Mouse (Mus musculus): ENCODE measurements at regions not wholly inside any gene's neighbourhood (a gene's known extent, or its start where the extent isn't known, plus 50 kb on each side); places are given as distances from the start of the nearest gene placed in this dataset.

DNA sequence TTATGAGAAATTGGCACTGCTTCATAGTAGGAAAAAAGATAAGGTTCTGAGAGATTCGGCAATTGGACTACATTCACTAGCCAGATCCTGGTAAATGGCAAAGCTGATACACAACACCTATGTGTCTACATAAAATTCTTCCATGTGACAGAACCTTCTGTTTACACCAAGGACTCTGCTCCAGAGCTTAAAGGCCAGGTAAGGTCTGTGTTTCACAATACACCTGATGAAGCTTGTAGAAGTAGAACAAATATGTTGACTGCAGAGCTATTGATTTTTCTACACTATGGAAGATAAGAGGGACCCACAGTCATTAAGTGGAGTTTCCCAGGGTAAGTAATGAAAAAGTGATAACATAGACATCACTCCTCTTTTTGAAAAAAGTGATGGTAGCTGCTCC lies 480.7 kb downstream of the Cypt12 start:
- TF ChIP-seq EP300 (IDR thresholded peaks at IDR 0.05; ENCODE audit: low read length) (no peak), NELFE (IDR thresholded peaks at IDR 0.05; ENCODE audit: low read depth, low read length) (no peak), MXI1 (IDR thresholded peaks at IDR 0.05; ENCODE audit: low read depth, low read length) (no peak), GABPA (IDR thresholded peaks at IDR 0.05; ENCODE audit: insufficient replicate concordance, low read depth, low read length) (no peak), CTCF (conservative IDR thresholded peaks at IDR 0.05 in 1 of 2, IDR thresholded peaks at IDR 0.05 in 1 of 2; ENCODE audit: low read depth in 2 of 2, low read length in 2 of 2) (no peak), POLR2A (IDR thresholded peaks at IDR 0.05; ENCODE audit: low read depth, low read length) (no peak), RAD21 (IDR thresholded peaks at IDR 0.05; ENCODE audit: low read depth, low read length) (no peak), POLR2AphosphoS2 (IDR thresholded peaks at IDR 0.05; ENCODE audit: low read depth, low read length) (no peak), JUND (conservative IDR thresholded peaks at IDR 0.05; ENCODE audit: low read depth, low read length) (no peak), MAZ (IDR thresholded peaks at IDR 0.05; ENCODE audit: low read depth, low read length) (no peak)

All from CH12.LX (cell line).